In genomic region chr11:88523921-88524320, GRCm38 (mm10) we compare ENCODE assay signal across 8 mouse cellular contexts.
A peak's percentile ranks its signal among the peaks of the same experiment; 100 is the strongest.
DNase-seq lines count a peak whose midpoint lies in the region; ATAC-seq lines count a peak whose summit lies in the region.

No protein-coding gene starts in this region.

- no peaks in the 10 kb centered on the region for H3K9me3 ChIP-seq in forebrain, embryonic 13.5 days (replicated peaks)
- no peaks in the 10 kb centered on the region for H3K9me3 ChIP-seq in forebrain, embryonic 11.5 days (ENCODE audit: control insufficient read depth, low read length)

- WGBS in forebrain, embryonic 13.5 days, result 59% methylated on average over 4 of the region's 4 CpGs
- WGBS in forebrain, embryonic 11.5 days, result 70% methylated on average over 4 of the region's 4 CpGs

- no peak for DNase-seq in forebrain, embryonic 11.5 days (ENCODE audit: low spot score)
- DNase-seq in NIH3T3 (ENCODE audit: low read depth), result peak; percentile 24
- DNase-seq in heart, adult 9 months (ENCODE audit: low spot score in 2 of 2), result peak; percentile 84 to 87
- peak; percentile 63 to 64 for DNase-seq in kidney, postnatal 4 days
- peak; percentile 81 for DNase-seq in testis, postnatal 14 days (ENCODE audit: low spot score)
- DNase-seq in layer of hippocampus, adult 11-12 months (ENCODE audit: low spot score), result no peak
- no peak for DNase-seq in layer of hippocampus, adult 9-11 months

- H3K27ac ChIP-seq in forebrain, embryonic 13.5 days, result peak overlapping the region; percentile 85
- no peak overlapping the region for H3K27ac ChIP-seq in forebrain, embryonic 11.5 days (ENCODE audit: low read depth, low read length)

- H3K4me3 ChIP-seq in forebrain, embryonic 13.5 days, result no peak overlapping the region
- H3K4me3 ChIP-seq in forebrain, embryonic 11.5 days (ENCODE audit: low read depth, low read length), result no peak overlapping the region

- H3K36me3 ChIP-seq in forebrain, embryonic 13.5 days (ENCODE audit: poor library complexity, severe bottlenecking), result no peaks in the 10 kb centered on the region
- H3K36me3 ChIP-seq in forebrain, embryonic 11.5 days (ENCODE audit: control insufficient read depth, insufficient read depth, low read length), result no peaks in the 10 kb centered on the region

- no peaks in the 10 kb centered on the region for H3K27me3 ChIP-seq in forebrain, embryonic 13.5 days
- H3K27me3 ChIP-seq in forebrain, embryonic 11.5 days (ENCODE audit: control insufficient read depth, insufficient read depth, low read length), result no peaks in the 10 kb centered on the region

- peaks cover 87% of the 10 kb centered on the region for H3K4me1 ChIP-seq in forebrain, embryonic 13.5 days
- peaks cover 51% of the 10 kb centered on the region for H3K4me1 ChIP-seq in forebrain, embryonic 11.5 days (replicated peaks; ENCODE audit: control insufficient read depth, insufficient read depth, low read length)

- H3K4me2 ChIP-seq in forebrain, embryonic 13.5 days, result no peak overlapping the region
- no peak overlapping the region for H3K4me2 ChIP-seq in forebrain, embryonic 11.5 days (ENCODE audit: low read depth, low read length, severe bottlenecking)

- no peak overlapping the region for H3K9ac ChIP-seq in forebrain, embryonic 13.5 days
- no peak overlapping the region for H3K9ac ChIP-seq in forebrain, embryonic 11.5 days (ENCODE audit: low read length)

- ATAC-seq in forebrain, embryonic 13.5 days, result no peak
- no peak for ATAC-seq in forebrain, embryonic 11.5 days (replicated peaks; ENCODE audit: low FRiP score)

Comparison
In these comparisons a context has a peak if more than half of its experiments do, and no peak if none do; other contexts are left out.
1. DNase-seq: peak in NIH3T3 (single experiment), heart, adult 9 months (2 of 2), kidney, postnatal 4 days (2 of 2) and testis, postnatal 14 days (single experiment); none in forebrain, embryonic 11.5 days (single experiment), layer of hippocampus, adult 11-12 months (single experiment) and layer of hippocampus, adult 9-11 months (single experiment).